Mouse (Mus musculus) forebrain, postnatal 0 days (tissue): Measurements from ENCODE around the gene Gpc3. TPM values are rescaled to one million over a fixed set of nuclear protein-coding genes. Genes with fewer than 3 reads are reported as not detected.

Experiments used
- ATAC-seq: fragments of 200-750 bp; cut with Nextera tagmentation; 2 replicates; pipeline ENCODE4 v1.8.0; 2017; ENCODE audit warnings: mild to moderate bottlenecking, moderate library complexity
- DNase-seq: peaks from one replicate; pipeline ENCODE4 v3.0.0-alpha.2; 2015
- H3K27ac ChIP-seq: fragments of 300-500 bp; sonication (generic); 2 replicates; pipeline ENCODE4 v1.5.1; 2014; ENCODE audit warnings: low read depth, mild to moderate bottlenecking, antibody characterized with exemption, low read length, moderate library complexity, mixed read lengths
- H3K27me3 ChIP-seq: fragments of 300-500 bp; sonication (generic); 2 replicates; pipeline ENCODE4 v1.6.1; 2014; ENCODE audit warnings: mild to moderate bottlenecking, low read length, mixed read lengths; ENCODE audit not compliant: insufficient read depth
- H3K36me3 ChIP-seq: fragments of 300-500 bp; sonication (generic); 2 replicates; pipeline ENCODE4 v1.6.1; 2014; ENCODE audit warnings: mild to moderate bottlenecking, moderate library complexity; ENCODE audit not compliant: insufficient read depth
- H3K4me1 ChIP-seq: fragments of 300-500 bp; sonication (generic); 2 replicates; pipeline ENCODE4 v1.6.1; 2014; ENCODE audit warnings: antibody characterized with exemption; ENCODE audit not compliant: insufficient read depth
- H3K4me2 ChIP-seq: fragments of 300-500 bp; sonication (generic); 2 replicates; pipeline ENCODE4 v1.6.1; 2014; ENCODE audit warnings: low read depth, mild to moderate bottlenecking, moderate library complexity
- H3K4me3 ChIP-seq: fragments of 300-500 bp; sonication (generic); 2 replicates; pipeline ENCODE4 v1.5.1; 2014; ENCODE audit warnings: low read depth, low read length, mixed read lengths
- H3K9ac ChIP-seq: fragments of 300-500 bp; sonication (generic); 2 replicates; pipeline ENCODE4 v1.6.1; 2014; ENCODE audit warnings: mild to moderate bottlenecking
- H3K9me3 ChIP-seq: fragments of 300-500 bp; sonication (generic); 2 replicates; pipeline ENCODE4 v1.6.1; 2016; ENCODE audit warnings: low read length
- CTCF ChIP-seq: sonication (generic); IDR thresholded peaks from 2 replicates; pipeline ENCODE4 v1.5.1; 2016; ENCODE audit warnings: antibody characterized with exemption, control low read depth, low read depth
- WGBS: fragments of 180-500 bp; shearing (Covaris S2); extraction: QIAGEN DNeasy Blood & Tissue Kit; methylation state at CpG from one replicate; pipeline ENCODE4 v1.1.7; 2014; 5-methylcytosine and 5-hydroxymethylcytosine counted together
- polyA plus RNA-seq: library from polyadenylated mRNA; unstranded; fragments of >200 nt; fragmentation: Nextera tagmentation; extraction: Ambion mirVana; gene quantifications from 2 replicates; pipeline ENCODE4 v1.2.1, GENCODE M21; 2015
- total RNA-seq: library from RNA; depleted of rRNA; stranded (reverse); fragments of >200 nt; gene quantifications from 2 replicates; pipeline ENCODE4 v1.2.3, GENCODE M21; 2014

The Gpc3 gene
- total and polyA plus RNA-seq, 2 experiments from 2014 or later: 30.3 to 58.8 TPM

DNA sequence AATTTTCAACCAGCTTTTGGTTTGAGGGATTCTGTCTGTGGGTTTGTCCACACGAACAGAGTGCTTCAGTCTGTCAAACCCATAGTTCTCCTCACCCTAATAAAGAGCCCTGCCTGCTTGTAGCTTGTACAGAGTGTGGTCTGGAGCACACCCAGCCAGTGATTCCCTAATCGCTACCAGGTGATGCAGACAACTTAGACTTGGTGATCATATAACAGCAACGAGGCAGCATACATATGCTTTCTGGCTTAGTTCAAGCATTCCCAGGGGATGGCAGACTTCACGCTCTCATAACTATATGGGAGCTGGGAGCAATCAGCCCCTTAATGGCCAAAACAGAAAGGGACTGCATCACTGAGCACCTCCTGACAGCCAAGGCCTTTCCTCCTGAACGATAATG is 188.1 kb downstream of the Gpc3 start:
- Histone ChIP-seq H3K9me3 (no peaks in the 10 kb centered on the region), H3K4me1 (no peaks in the 10 kb centered on the region), H3K4me2 (no peak overlapping the region), H3K36me3 (no peaks in the 10 kb centered on the region), H3K27ac (no peak overlapping the region), H3K4me3 (no peak overlapping the region), H3K27me3 (no peaks in the 10 kb centered on the region), H3K9ac (no peak overlapping the region)
- 90% methylated on average over 5 of the region's 5 CpGs for WGBS
- ATAC-seq: no peak
- DNase-seq: no peak
- TF ChIP-seq CTCF: no peak

DNA sequence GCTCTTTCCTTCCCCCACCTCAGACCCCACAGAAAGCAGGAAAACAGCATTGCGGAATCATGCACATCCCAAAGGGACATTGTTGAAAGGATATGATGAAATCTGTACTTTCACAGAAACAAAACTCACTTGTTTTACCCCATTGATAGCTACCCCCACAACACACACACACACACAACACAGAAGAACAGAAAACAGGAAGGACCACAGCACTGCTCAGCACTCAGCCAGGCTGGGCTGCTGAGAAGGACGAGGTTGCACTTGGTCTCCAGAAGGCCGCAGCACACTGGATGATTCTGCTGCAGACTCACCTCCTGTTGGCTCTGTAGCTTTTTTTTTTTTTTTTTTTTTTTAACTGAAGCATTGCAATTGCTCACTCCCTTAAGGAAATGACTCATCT is 193.9 kb downstream of the Gpc3 start:
- Histone ChIP-seq H3K27me3 (no peaks in the 10 kb centered on the region), H3K36me3 (no peaks in the 10 kb centered on the region), H3K27ac (no peak overlapping the region), H3K4me3 (no peak overlapping the region), H3K4me2 (no peak overlapping the region), H3K9me3 (no peaks in the 10 kb centered on the region), H3K4me1 (no peaks in the 10 kb centered on the region), H3K9ac (no peak overlapping the region)
- WGBS: 54% methylated on average over 3 of the region's 3 CpGs
- no peak for TF ChIP-seq CTCF
- DNase-seq (no peak), ATAC-seq (no peak)

DNA sequence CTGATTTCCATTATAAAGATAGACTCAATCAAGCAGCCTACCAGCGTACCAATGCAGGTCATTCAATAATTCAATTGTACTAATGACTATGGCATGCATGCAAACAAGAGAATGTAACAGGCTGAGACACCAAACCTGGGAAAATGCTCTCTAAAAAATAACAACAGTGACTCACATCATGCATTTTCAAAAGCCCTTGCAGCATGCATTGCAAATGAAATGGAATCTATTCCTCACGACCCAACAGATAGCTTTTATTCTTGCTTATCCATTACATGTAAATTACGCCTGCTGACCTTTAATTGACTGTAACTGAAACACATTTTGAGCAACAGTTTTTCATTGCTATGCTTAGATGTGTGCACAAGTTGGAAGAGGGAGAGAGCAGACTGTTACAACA is 200.8 kb downstream of the Gpc3 start:
- H3K27ac ChIP-seq: no peak overlapping the region

DNA sequence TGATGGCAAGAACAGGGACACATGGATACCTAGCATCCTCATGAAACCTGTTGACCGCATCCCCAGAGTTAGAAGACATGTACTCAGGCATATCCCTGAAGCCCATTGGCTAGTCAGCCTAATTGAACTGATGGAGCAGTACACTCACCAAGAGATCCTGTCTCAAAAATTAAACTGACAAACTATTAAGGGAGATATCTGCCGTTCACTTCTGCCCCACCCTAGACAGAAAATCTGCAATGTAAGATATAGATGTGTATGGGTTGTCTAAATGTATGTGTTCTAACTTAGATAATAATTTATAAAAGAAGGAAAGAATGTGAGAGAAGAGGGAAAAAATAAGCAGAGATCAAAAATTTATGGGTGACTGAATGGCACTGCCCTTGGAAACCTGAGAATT is 212.6 kb downstream of the Gpc3 start:
- WGBS: 92% methylated on average over 2 of the region's 2 CpGs
- H3K4me1 ChIP-seq: no peaks in the 10 kb centered on the region
- H3K27me3 ChIP-seq: no peaks in the 10 kb centered on the region
- H3K9me3 ChIP-seq: no peaks in the 10 kb centered on the region
- H3K4me3 ChIP-seq: no peak overlapping the region
- no peak for DNase-seq
- no peak for TF ChIP-seq CTCF
- no peaks in the 10 kb centered on the region for H3K36me3 ChIP-seq
- H3K27ac ChIP-seq: no peak overlapping the region
- ATAC-seq: no peak
- no peak overlapping the region for H3K4me2 ChIP-seq
- no peak overlapping the region for H3K9ac ChIP-seq

More for the DNA sequence above, 200.8 kb downstream of the Gpc3 start:
- TF ChIP-seq CTCF: no peak
- WGBS: 41% methylated on average over 3 of the region's 3 CpGs
- no peak overlapping the region for H3K4me2 ChIP-seq
- no peaks in the 10 kb centered on the region for H3K4me1 ChIP-seq
- H3K4me3 ChIP-seq: no peak overlapping the region
- H3K27me3 ChIP-seq: no peaks in the 10 kb centered on the region
- DNase-seq (no peak), ATAC-seq (no peak)
- H3K9me3 ChIP-seq: no peaks in the 10 kb centered on the region
- no peak overlapping the region for H3K9ac ChIP-seq
- no peaks in the 10 kb centered on the region for H3K36me3 ChIP-seq

DNA sequence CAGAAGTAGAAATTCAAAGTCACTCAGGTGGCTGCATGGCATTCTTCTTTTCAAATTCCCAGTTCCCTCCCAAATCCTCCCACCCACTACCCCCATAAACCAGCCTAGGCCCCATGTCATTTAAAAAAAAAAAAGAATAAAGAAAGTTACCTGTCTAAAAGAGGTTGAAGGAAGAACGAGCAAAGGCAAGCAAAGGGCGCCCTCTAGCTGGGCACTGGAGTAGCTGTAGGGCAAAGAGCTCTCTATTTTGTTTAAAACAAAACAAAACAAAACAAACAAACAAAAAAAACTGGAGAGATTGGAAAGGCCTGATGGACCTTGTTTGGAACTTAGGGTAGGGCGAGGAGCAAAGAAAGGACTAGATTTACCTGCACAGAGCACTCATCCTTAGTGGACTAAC is 238.6 kb downstream of the Gpc3 start:
- no peak overlapping the region for H3K27ac ChIP-seq
- no peak overlapping the region for H3K4me2 ChIP-seq
- TF ChIP-seq CTCF: peak; percentile 43
- H3K4me1 ChIP-seq: no peaks in the 10 kb centered on the region
- H3K9ac ChIP-seq: no peak overlapping the region
- H3K4me3 ChIP-seq: no peak overlapping the region
- H3K9me3 ChIP-seq: no peaks in the 10 kb centered on the region
- DNase-seq (no peak), ATAC-seq (no peak)
- no peaks in the 10 kb centered on the region for H3K36me3 ChIP-seq
- H3K27me3 ChIP-seq: no peaks in the 10 kb centered on the region
- 49% methylated on average over 3 of the region's 3 CpGs for WGBS

DNA sequence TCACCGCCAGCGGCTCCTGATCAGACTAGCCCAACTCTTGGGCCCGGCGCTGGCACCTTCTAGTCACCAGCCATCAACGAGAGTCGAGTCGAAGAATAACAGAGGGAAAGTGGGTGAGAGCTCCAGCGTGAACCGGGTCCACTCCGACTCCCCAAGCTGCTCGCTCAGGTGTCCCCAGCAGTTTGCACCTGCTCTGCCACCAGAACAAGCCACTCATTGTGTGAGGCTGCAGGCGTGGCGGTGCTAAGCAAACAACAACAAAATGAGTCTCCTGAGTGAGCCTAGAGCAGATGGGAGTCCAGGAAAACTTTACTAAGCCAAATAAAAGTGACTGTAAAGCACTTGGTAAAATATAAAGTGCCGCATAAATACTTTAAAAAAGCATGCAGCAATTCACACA is 239.5 kb downstream of the Gpc3 start:
- H3K27ac ChIP-seq: no peak overlapping the region
- no peak overlapping the region for H3K4me2 ChIP-seq
- no peaks in the 10 kb centered on the region for H3K4me1 ChIP-seq
- no peaks in the 10 kb centered on the region for H3K36me3 ChIP-seq
- H3K4me3 ChIP-seq: no peak overlapping the region
- H3K27me3 ChIP-seq: no peaks in the 10 kb centered on the region
- ATAC-seq (no peak), DNase-seq (no peak)
- H3K9ac ChIP-seq: no peak overlapping the region
- WGBS: 82% methylated on average over 14 of the region's 14 CpGs
- H3K9me3 ChIP-seq: no peaks in the 10 kb centered on the region
- TF ChIP-seq CTCF: no peak

DNA sequence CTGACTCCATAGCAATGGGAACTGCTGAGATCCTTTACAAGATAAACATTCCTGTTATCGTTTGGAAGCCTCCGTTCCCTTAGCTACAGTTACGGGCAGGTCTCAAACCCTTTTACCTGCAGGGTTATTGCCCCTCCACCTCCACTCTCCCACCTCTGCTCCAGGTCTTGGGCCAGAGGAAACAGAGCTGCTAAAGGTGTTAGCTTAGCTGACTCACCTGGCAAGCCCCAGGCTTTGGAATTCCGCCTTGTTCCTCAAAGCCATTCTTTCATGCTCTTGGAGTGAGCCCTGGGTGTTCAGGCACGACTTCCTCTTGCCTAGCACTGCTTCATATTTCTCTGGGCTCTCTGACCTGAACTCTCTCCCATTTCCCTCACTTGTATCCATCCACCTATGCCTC is 241.3 kb downstream of the Gpc3 start:
- H3K9ac ChIP-seq: no peak overlapping the region
- no peak for TF ChIP-seq CTCF
- DNase-seq (no peak), ATAC-seq (no peak)
- 82% methylated on average over 5 of the region's 5 CpGs for WGBS
- no peaks in the 10 kb centered on the region for H3K27me3 ChIP-seq
- no peaks in the 10 kb centered on the region for H3K36me3 ChIP-seq
- H3K9me3 ChIP-seq: no peaks in the 10 kb centered on the region
- no peak overlapping the region for H3K27ac ChIP-seq
- H3K4me2 ChIP-seq: no peak overlapping the region
- H3K4me1 ChIP-seq: no peaks in the 10 kb centered on the region
- H3K4me3 ChIP-seq: no peak overlapping the region
